Mouse (Mus musculus): ENCODE data around the gene Ddi2.

DNA sequence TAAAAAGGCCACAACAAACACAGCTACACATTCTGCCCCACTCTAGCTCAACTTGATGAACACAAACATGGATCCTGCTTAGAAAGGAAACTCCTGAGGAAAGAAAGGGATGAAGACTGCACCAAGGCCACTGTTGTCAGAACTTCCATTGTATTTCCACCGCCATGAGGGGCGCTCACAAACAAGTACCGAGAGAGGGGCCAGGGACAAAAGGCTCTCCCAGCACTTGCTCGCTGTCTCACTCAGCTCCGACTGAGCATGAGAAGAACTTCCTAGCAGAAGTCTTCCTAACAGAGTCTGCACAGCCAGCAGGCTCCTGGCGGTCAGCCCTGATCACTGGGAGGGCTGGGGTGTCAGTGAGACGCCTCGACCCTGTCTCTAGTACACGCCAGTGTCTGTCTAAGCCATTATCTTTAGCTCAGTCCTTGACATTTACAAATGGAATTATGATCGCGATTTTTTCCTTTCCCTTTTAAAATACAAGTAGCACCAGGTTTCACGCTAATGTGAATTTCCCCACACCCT is 40.5 kb downstream of the Ddi2 start:
- TF ChIP-seq CTCF (IDR thresholded peaks at IDR 0.05; ENCODE audit: low read depth, low read length) (no peak), POLR2A (IDR thresholded peaks at IDR 0.05; ENCODE audit: borderline replicate concordance, low read depth, low read length) (no peak)

Measured in bone marrow macrophage, adult 2 months (primary cell).